Mouse (Mus musculus): ENCODE data around the gene BC029722. TPM values are rescaled to one million over a fixed set of nuclear protein-coding genes. Genes with fewer than 3 reads are reported as not detected.
A peak's percentile ranks its signal among the peaks of the same experiment; 100 is the strongest.

BC029722 gene
- total and polyA plus RNA-seq, 2 experiments from 2014 or later = 35.2 to 56.6 TPM

- DNase-seq (ENCODE audit: low spot score) (no peak), ATAC-seq (ENCODE audit: low FRiP score) (peak; percentile 15; the same call in 1 of the 2 replicates)
These were observed 6.8 kb upstream of the BC029722 start for GRCm38 (mm10) chr2:155825904-155826629.

GRCm38 (mm10) chr2:155823722-155824121 lies 4.5 kb upstream of the BC029722 start:
- 99% methylated on average over 8 of the region's 8 CpGs for WGBS
- no peak for TF ChIP-seq CTCF (IDR thresholded peaks at IDR 0.05)
- no peak for DNase-seq (ENCODE audit: low spot score)
- Histone ChIP-seq H3K9me3 (ENCODE audit: low read length) (no peaks in the 10 kb centered on the region), H3K4me1 (ENCODE audit: insufficient read depth, low read length) (peaks cover 6% of the 10 kb centered on the region; the same call in 1 of the 2 replicates), H3K36me3 (ENCODE audit: insufficient read depth, low read length) (peaks cover 27% of the 10 kb centered on the region), H3K9ac (replicated peaks; ENCODE audit: low read length, poor library complexity, severe bottlenecking) (no peak overlapping the region), H3K4me2 (ENCODE audit: low read depth, low read length, poor library complexity, severe bottlenecking) (no peak overlapping the region), H3K27me3 (ENCODE audit: insufficient read depth, low read length) (no peaks in the 10 kb centered on the region), H3K27ac (ENCODE audit: low read depth, low read length) (no peak overlapping the region), H3K4me3 (ENCODE audit: low read depth, low read length) (no peak overlapping the region)
- no peak for ATAC-seq (ENCODE audit: low FRiP score)

More at GRCm38 (mm10) chr2:155825904-155826629, 6.8 kb upstream of the BC029722 start:
- 3% methylated on average over 52 of the region's 52 CpGs for WGBS
- H3K9ac ChIP-seq (replicated peaks; ENCODE audit: low read length, poor library complexity, severe bottlenecking) = peak overlapping the region; percentile 54
- H3K4me3 ChIP-seq (ENCODE audit: low read depth, low read length) = peak overlapping the region; percentile 72
- H3K36me3 ChIP-seq (ENCODE audit: insufficient read depth, low read length) = peaks cover 22% of the 10 kb centered on the region
- peak overlapping the region; percentile 56 for H3K4me2 ChIP-seq (ENCODE audit: low read depth, low read length, poor library complexity, severe bottlenecking)
- no peaks in the 10 kb centered on the region for H3K9me3 ChIP-seq (ENCODE audit: low read length)
- H3K4me1 ChIP-seq (ENCODE audit: insufficient read depth, low read length) = peaks cover 6% of the 10 kb centered on the region; the same call in 1 of the 2 replicates
- no peaks in the 10 kb centered on the region for H3K27me3 ChIP-seq (ENCODE audit: insufficient read depth, low read length)
- H3K27ac ChIP-seq (ENCODE audit: low read depth, low read length) = peak overlapping the region; percentile 87
- TF ChIP-seq CTCF (IDR thresholded peaks at IDR 0.05) = no peak

DNA sequence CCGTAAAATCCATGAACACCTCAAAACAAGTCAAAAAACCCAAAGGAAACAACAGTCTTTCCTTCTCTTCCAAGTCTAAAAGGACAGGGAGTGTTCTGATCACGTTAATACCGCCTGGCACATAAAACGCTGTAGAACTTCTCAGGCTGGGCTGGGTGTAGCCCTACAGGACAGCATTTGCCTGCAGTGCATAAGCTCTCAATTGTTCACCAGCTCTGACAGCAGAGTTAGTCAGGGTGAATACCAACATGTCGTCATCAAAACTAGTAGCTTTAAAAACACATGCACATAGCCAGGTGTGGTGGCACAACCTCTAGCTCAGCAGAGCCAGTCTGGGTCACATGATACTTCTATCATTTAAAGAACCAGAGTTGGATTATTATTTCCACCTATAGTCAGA lies 1.6 kb upstream of the BC029722 start:
- no peaks in the 10 kb centered on the region for H3K27me3 ChIP-seq (ENCODE audit: insufficient read depth, low read length)
- H3K4me3 ChIP-seq (ENCODE audit: low read depth, low read length) = no peak overlapping the region
- peaks cover 38% of the 10 kb centered on the region for H3K36me3 ChIP-seq (ENCODE audit: insufficient read depth, low read length)
- H3K9ac ChIP-seq (replicated peaks; ENCODE audit: low read length, poor library complexity, severe bottlenecking) = no peak overlapping the region
- no peaks in the 10 kb centered on the region for H3K9me3 ChIP-seq (ENCODE audit: low read length)
- H3K4me1 ChIP-seq (ENCODE audit: insufficient read depth, low read length) = peaks cover 13% of the 10 kb centered on the region; the same call in 1 of the 2 replicates
- no peak overlapping the region for H3K27ac ChIP-seq (ENCODE audit: low read depth, low read length)
- TF ChIP-seq CTCF (IDR thresholded peaks at IDR 0.05) = no peak
- DNase-seq (ENCODE audit: low spot score) = no peak
- H3K4me2 ChIP-seq (ENCODE audit: low read depth, low read length, poor library complexity, severe bottlenecking) = no peak overlapping the region
- 94% methylated on average over 5 of the region's 5 CpGs for WGBS
- ATAC-seq (ENCODE audit: low FRiP score) = no peak

GRCm38 (mm10) chr2:155819449-155820251 lies 424 bp upstream of the BC029722 start:
- ATAC-seq (ENCODE audit: low FRiP score) = peak; percentile 44

GRCm38 (mm10) chr2:155818596-155819391 lies 432 bp downstream of the BC029722 start:
- peaks cover 11% of the 10 kb centered on the region; the same call in 1 of the 2 replicates for H3K4me1 ChIP-seq (ENCODE audit: insufficient read depth, low read length)
- H3K36me3 ChIP-seq (ENCODE audit: insufficient read depth, low read length) = peaks cover 42% of the 10 kb centered on the region
- WGBS = 2% methylated on average over 37 of the region's 37 CpGs
- ATAC-seq (ENCODE audit: low FRiP score) = peak; percentile 82
- H3K27ac ChIP-seq (ENCODE audit: low read depth, low read length) = peak overlapping the region; percentile 86
- peak overlapping the region; percentile 86 for H3K9ac ChIP-seq (replicated peaks; ENCODE audit: low read length, poor library complexity, severe bottlenecking)
- TF ChIP-seq CTCF (IDR thresholded peaks at IDR 0.05) = no peak
- H3K4me2 ChIP-seq (ENCODE audit: low read depth, low read length, poor library complexity, severe bottlenecking) = peak overlapping the region; percentile 68
- DNase-seq (ENCODE audit: low spot score) = peak; percentile 95
- peak overlapping the region; percentile 49 for H3K4me3 ChIP-seq (ENCODE audit: low read depth, low read length)
- H3K9me3 ChIP-seq (ENCODE audit: low read length) = no peaks in the 10 kb centered on the region
- H3K27me3 ChIP-seq (ENCODE audit: insufficient read depth, low read length) = no peaks in the 10 kb centered on the region

More at GRCm38 (mm10) chr2:155819449-155820251, 424 bp upstream of the BC029722 start:
- 65% methylated on average over 6 of the region's 6 CpGs for WGBS
- DNase-seq (ENCODE audit: low spot score) = no peak
- H3K27ac ChIP-seq (ENCODE audit: low read depth, low read length) = peak overlapping the region; percentile 86
- H3K4me3 ChIP-seq (ENCODE audit: low read depth, low read length) = peak overlapping the region; percentile 49
- no peaks in the 10 kb centered on the region for H3K27me3 ChIP-seq (ENCODE audit: insufficient read depth, low read length)
- TF ChIP-seq CTCF (IDR thresholded peaks at IDR 0.05) = no peak
- H3K9me3 ChIP-seq (ENCODE audit: low read length) = no peaks in the 10 kb centered on the region
- H3K4me1 ChIP-seq (ENCODE audit: insufficient read depth, low read length) = peaks cover 11% of the 10 kb centered on the region; the same call in 1 of the 2 replicates
- H3K4me2 ChIP-seq (ENCODE audit: low read depth, low read length, poor library complexity, severe bottlenecking) = peak overlapping the region; percentile 68
- H3K36me3 ChIP-seq (ENCODE audit: insufficient read depth, low read length) = peaks cover 42% of the 10 kb centered on the region
- H3K9ac ChIP-seq (replicated peaks; ENCODE audit: low read length, poor library complexity, severe bottlenecking) = peak overlapping the region; percentile 86
